Mouse (Mus musculus): ENCODE measurements around the gene Cpa3. TPM values are rescaled to one million over a fixed set of nuclear protein-coding genes. Genes with fewer than 3 reads are reported as not detected.

The Cpa3 gene
- polyA plus RNA-seq (2012; ENCODE audit: low replicate concordance), result 2.0 and 2.4 TPM in 2 replicates

GRCm38 (mm10) chr3:20242050-20242449 lies at the start of gene Cpa3:
Gene Cpa3, minus strand, starts transcription at chr3:20242181.

GRCm38 (mm10) chr3:20275633-20276032 lies 33.7 kb upstream of the Cpa3 start, which contains the start of gene Cpb1:
Gene Cpb1, minus strand, starts transcription at chr3:20275733.

Other genes with a start within 250 kb of the Cpa3 start
- 50.2 and 86.2 TPM in 2 replicates for gene Hps3, start 206.9 kb downstream of the Cpa3 start, polyA plus RNA-seq (2012; ENCODE audit: low replicate concordance)
- gene Hltf, start 184.4 kb downstream of the Cpa3 start, polyA plus RNA-seq (2012; ENCODE audit: low replicate concordance), result 29.5 and 31.1 TPM in 2 replicates
- 7.7 and 8.3 TPM in 2 replicates for gene Gyg, start 86.9 kb downstream of the Cpa3 start, polyA plus RNA-seq (2012; ENCODE audit: low replicate concordance)
- gene Cpb1, start 33.6 kb upstream of the Cpa3 start, polyA plus RNA-seq (2012; ENCODE audit: low replicate concordance), result 0.04 and 0.11 TPM in 2 replicates
- gene Agtr1b, start 125.0 kb upstream of the Cpa3 start, polyA plus RNA-seq (2012; ENCODE audit: low replicate concordance), result not detected in 2 replicates

All from hematopoietic multipotent progenitor cell, adult 10-12 weeks (in vitro differentiated cells).